30 mouse cellular contexts compared by ENCODE assay signal in genomic region chr16:18613301-18613700, GRCm38 (mm10). TPM values are rescaled to one million over a fixed set of nuclear protein-coding genes. Genes with fewer than 3 reads are reported as not detected.
A peak's percentile ranks its signal among the peaks of the same experiment; 100 is the strongest.
DNase-seq lines count a peak whose midpoint lies in the region; ATAC-seq and TF ChIP-seq lines count a peak whose summit lies in the region.
"Had no signal": no experiment of that assay in that cellular context is flagged by ENCODE, and none has a peak within 500 bp of the region (broad histone marks: within the 10 kb centered on the region; RNA-seq: fewer than 3 reads in every experiment).

No protein-coding gene starts in this region.

- DNase-seq in heart, adult 11 months = peak; percentile 82
- DNase-seq in heart, postnatal 4 days = no peak
- DNase-seq in kidney, postnatal 0 days (ENCODE audit: low spot score) = peak; percentile 42
- no peak for DNase-seq in kidney, postnatal 36 days
- DNase-seq in limb, embryonic 10.5 days (ENCODE audit: low spot score) = peak; percentile 68
- no peak for DNase-seq in thymus, postnatal 36 days
- DNase-seq in layer of hippocampus, adult 9-11 months = no peak
- DNase-seq: adrenal gland, postnatal 10 days; cerebellum, adult 11 months; cerebellum, adult 2 months; cerebellum, adult 9-11 months; cerebellum, postnatal 25 days; gastrocnemius, adult 2 months; gastrocnemius, postnatal 14 days; heart, adult 2 months; heart, postnatal 14 days had no signal

- WGBS in kidney, postnatal 0 days = 37% methylated on average over 3 of the region's 3 CpGs
- WGBS in limb, embryonic 10.5 days = 47% methylated on average over 3 of the region's 3 CpGs

- no peaks in the 10 kb centered on the region for H3K9me3 ChIP-seq in kidney, postnatal 0 days (replicated peaks; ENCODE audit: low read length)
- H3K9me3 ChIP-seq in limb, embryonic 10.5 days (replicated peaks) = no peaks in the 10 kb centered on the region
- H3K9me3 ChIP-seq: embryonic facial prominence, embryonic 13.5 days; forebrain, embryonic 13.5 days; heart, embryonic 10.5 days; heart, embryonic 13.5 days had no signal

- H3K27ac ChIP-seq in kidney, postnatal 0 days = no peak overlapping the region
- peak overlapping the region; percentile 27; the same call in 1 of the 2 replicates for H3K27ac ChIP-seq in limb, embryonic 10.5 days
- H3K27ac ChIP-seq: embryonic facial prominence, embryonic 13.5 days; forebrain, embryonic 13.5 days; gastrocnemius, adult 2 months; heart, adult 2 months; heart, embryonic 10.5 days; heart, embryonic 13.5 days; hindbrain, embryonic 14.5 days; hindbrain, postnatal 0 days had no signal

- 0 out of 2 replicates have a peak, but pooled peaks cover 3% of the 10 kb centered on the region for H3K4me1 ChIP-seq in kidney, postnatal 0 days (replicated peaks; ENCODE audit: insufficient read depth, low read length)
- peaks cover 66% of the 10 kb centered on the region for H3K4me1 ChIP-seq in limb, embryonic 10.5 days

- peaks cover 8% of the 10 kb centered on the region; the same call in 1 of the 2 replicates for H3K27me3 ChIP-seq in kidney, postnatal 0 days (ENCODE audit: insufficient read depth, low read length)
- H3K27me3 ChIP-seq in limb, embryonic 10.5 days (ENCODE audit: low read depth, poor library complexity, severe bottlenecking) = peaks cover 94% of the 10 kb centered on the region
- H3K27me3 ChIP-seq: Patski had no signal

- H3K9ac ChIP-seq in kidney, postnatal 0 days (ENCODE audit: low read depth, low read length) = no peak overlapping the region
- H3K9ac ChIP-seq: embryonic facial prominence, embryonic 13.5 days; forebrain, embryonic 13.5 days; heart, embryonic 13.5 days; hindbrain, embryonic 14.5 days had no signal

- H3K4me2 ChIP-seq in kidney, postnatal 0 days (ENCODE audit: low read length) = no peak overlapping the region
- H3K4me2 ChIP-seq: embryonic facial prominence, embryonic 13.5 days; forebrain, embryonic 13.5 days; heart, embryonic 13.5 days; hindbrain, embryonic 14.5 days had no signal

- no peak for ATAC-seq in kidney, postnatal 0 days (replicated peaks; ENCODE audit: low FRiP score, low read depth)
- no peak for ATAC-seq in granulocyte monocyte progenitor cell, adult 5-6 weeks (replicated peaks; ENCODE audit: poor library complexity, severe bottlenecking)
- ATAC-seq: forebrain, embryonic 13.5 days; forebrain, embryonic 16.5 days; hindbrain, postnatal 0 days; Patski had no signal

- no peaks in the 10 kb centered on the region for H3K36me3 ChIP-seq in kidney, postnatal 0 days (ENCODE audit: insufficient read depth, low read length)
- no peaks in the 10 kb centered on the region for H3K36me3 ChIP-seq in limb, embryonic 10.5 days
- H3K36me3 ChIP-seq: embryonic facial prominence, embryonic 13.5 days; heart, embryonic 10.5 days; heart, embryonic 13.5 days had no signal

- H3K4me3 ChIP-seq in kidney, postnatal 0 days (replicated peaks; ENCODE audit: low read depth, low read length) = no peak overlapping the region
- no peak overlapping the region for H3K4me3 ChIP-seq in limb, embryonic 10.5 days
- H3K4me3 ChIP-seq: embryonic facial prominence, embryonic 13.5 days; erythroblast, embryonic 14.5 days; forebrain, embryonic 13.5 days; gastrocnemius, adult 2 months; heart, adult 2 months; heart, embryonic 10.5 days; heart, embryonic 13.5 days had no signal

- TF ChIP-seq CTCF in kidney, postnatal 0 days (IDR thresholded peaks at IDR 0.05; ENCODE audit: low read depth) = no peak

RNA-seq across cellular contexts. Expression of gene Gp1bb, which starts 8.9 kb away (rescaled TPM):
- 1 to 10 TPM in 1 of 2 experiments, under 1 TPM in 1; 0.32 to 1.1 TPM for total RNA-seq in heart, postnatal 4 days (2021)
- 0.57 and 0.92 TPM in 2 replicates for polyA plus RNA-seq in kidney, postnatal 0 days (2015; fragmentation: Nextera tagmentation; extraction: Ambion mirVana)
- polyA plus RNA-seq in limb, embryonic 10.5 days (2016; fragmentation: Nextera tagmentation; extraction: Ambion mirVana) = 1.8 and 2.8 TPM in 2 replicates
- not detected in 2 replicates for total RNA-seq in granulocyte monocyte progenitor cell, adult 5-6 weeks (2014; fragmentation: Nextera tagmentation)
- not detected in 2 replicates for total RNA-seq in granulocyte monocyte progenitor cell, adult 5-6 weeks (2017)
- total RNA-seq: adrenal gland, adult 18-20 months; ES-E14; gastrocnemius, adult 2 months; gastrocnemius, postnatal 14 days had no signal

RNA-seq across cellular contexts. Expression of gene Gm49601, which starts 12.9 kb away (rescaled TPM):
- 1 to 10 TPM; 4.0 to 5.1 TPM for total RNA-seq in heart, postnatal 4 days (2021)
- polyA plus RNA-seq in kidney, postnatal 0 days (2015; fragmentation: Nextera tagmentation; extraction: Ambion mirVana) = 1.3 and 2.0 TPM in 2 replicates
- polyA plus RNA-seq in limb, embryonic 10.5 days (2016; fragmentation: Nextera tagmentation; extraction: Ambion mirVana) = 2.3 and 4.7 TPM in 2 replicates
- total RNA-seq in granulocyte monocyte progenitor cell, adult 5-6 weeks (2014; fragmentation: Nextera tagmentation) = 1.9 TPM in 1 of 2 replicates, not detected in the other
- not detected in 2 replicates for total RNA-seq in granulocyte monocyte progenitor cell, adult 5-6 weeks (2017)
- total RNA-seq: common myeloid progenitor, adult 5-6 weeks; hematopoietic stem cell, adult 5-6 weeks had no signal

RNA-seq across cellular contexts. Expression of gene Sept5, which starts 16.5 kb away (rescaled TPM):
- 10 to 100 TPM; 10.4 to 15.2 TPM for total RNA-seq in heart, postnatal 4 days (2021)
- 10.4 and 12.0 TPM in 2 replicates for polyA plus RNA-seq in kidney, postnatal 0 days (2015; fragmentation: Nextera tagmentation; extraction: Ambion mirVana)
- polyA plus RNA-seq in limb, embryonic 10.5 days (2016; fragmentation: Nextera tagmentation; extraction: Ambion mirVana) = 19.4 and 29.1 TPM in 2 replicates
- total RNA-seq in granulocyte monocyte progenitor cell, adult 5-6 weeks (2014; fragmentation: Nextera tagmentation) = not detected in 2 replicates
- 1.8 and 2.6 TPM in 2 replicates for total RNA-seq in granulocyte monocyte progenitor cell, adult 5-6 weeks (2017)
- polyA plus RNA-seq: erythroblast, embryonic 14.5 days had no signal

RNA-seq across cellular contexts. Expression of gene Tbx1, which starts 22.8 kb away (rescaled TPM):
- total RNA-seq in heart, postnatal 4 days (2021) = under 1 TPM; 0.55 to 0.68 TPM
- polyA plus RNA-seq in kidney, postnatal 0 days (2015; fragmentation: Nextera tagmentation; extraction: Ambion mirVana) = 0.23 and 0.32 TPM in 2 replicates
- polyA plus RNA-seq in limb, embryonic 10.5 days (2016; fragmentation: Nextera tagmentation; extraction: Ambion mirVana) = 1.1 and 1.7 TPM in 2 replicates
- not detected in 2 replicates for total RNA-seq in granulocyte monocyte progenitor cell, adult 5-6 weeks (2014; fragmentation: Nextera tagmentation)
- not detected in 2 replicates for total RNA-seq in granulocyte monocyte progenitor cell, adult 5-6 weeks (2017)
- total RNA-seq: common myeloid progenitor, adult 5-6 weeks; hematopoietic stem cell, adult 5-6 weeks had no signal
- polyA plus RNA-seq: erythroblast, embryonic 14.5 days had no signal

Comparison
In these comparisons a context has a peak if more than half of its experiments do, and no peak if none do; other contexts are left out.
1. DNase-seq: peak in heart, adult 11 months (single experiment), kidney, postnatal 0 days (single experiment) and limb, embryonic 10.5 days (single experiment); none in heart, postnatal 4 days (single experiment), kidney, postnatal 36 days (0 of 2), thymus, postnatal 36 days (0 of 2) and layer of hippocampus, adult 9-11 months (single experiment).